Mouse (Mus musculus) layer of hippocampus, postnatal 25 days (tissue): Measurements from ENCODE around the gene Prickle3. TPM values are rescaled to one million over a fixed set of nuclear protein-coding genes. Genes with fewer than 3 reads are reported as not detected.

Experiments
- DNase-seq, 2 experiments: peaks; one replicate each; pipeline ENCODE4 v3.0.0; 2022; ENCODE audit warnings: mixed read lengths in 2 of 2, low spot score in 1 of 2; ENCODE audit errors: extremely low spot score in 1 of 2
- total RNA-seq, 2 experiments: library from RNA; stranded (reverse); gene quantifications; 2 replicates each; pipeline ENCODE4 v1.2.3; 2021

Prickle3 gene
- total RNA-seq, result under 1 TPM; 0.57 to 0.82 TPM

DNA sequence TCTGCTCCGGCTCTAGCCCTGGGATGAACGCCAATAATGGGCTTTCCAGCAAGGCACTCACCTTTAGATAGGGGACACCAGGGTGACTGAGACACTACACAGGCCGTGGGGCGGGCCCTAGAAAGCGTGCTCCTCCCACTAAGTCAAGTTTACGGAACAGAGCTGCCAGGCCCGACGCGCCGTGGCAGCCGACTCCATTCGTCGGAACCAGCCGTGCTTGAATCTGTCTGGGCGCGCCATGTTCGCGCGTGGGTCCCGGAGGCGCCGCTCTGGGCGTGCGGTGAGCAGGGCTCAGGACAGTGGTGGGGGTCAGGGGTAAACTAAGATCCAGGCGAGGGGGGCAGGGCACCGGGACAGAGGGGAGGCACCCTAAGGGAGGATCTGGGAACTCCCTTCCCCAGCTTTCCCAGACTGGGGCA, at the start of gene Prickle3:
TSS of gene Prickle3 (plus strand) at position 40 of the 419 bp plus-strand sequence.
- no peak for DNase-seq

DNA sequence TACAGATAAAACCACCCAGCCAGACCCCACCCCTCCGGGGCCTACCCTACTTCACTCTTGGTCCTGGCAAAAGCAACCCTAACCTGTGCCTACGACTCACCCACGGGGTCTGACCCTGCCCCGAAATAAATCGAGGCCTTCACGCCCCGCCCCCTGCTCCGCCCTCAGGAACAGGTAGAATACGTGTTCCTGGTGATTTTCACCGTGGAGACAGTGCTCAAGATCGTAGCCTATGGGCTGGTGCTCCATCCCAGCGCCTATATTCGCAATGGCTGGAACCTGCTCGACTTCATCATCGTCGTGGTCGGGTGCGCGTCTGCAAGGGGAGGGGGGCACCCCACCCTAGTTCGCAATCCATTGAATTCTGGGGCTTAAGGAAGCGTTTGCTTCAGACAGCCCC, 47.0 kb upstream of the Prickle3 start:
- DNase-seq, result no peak

- DNase-seq, result peak in 1 of 2 experiments; percentile 6
Measured at GRCm38 (mm10) chrX:7610536-7611258, 46.4 kb upstream of the Prickle3 start.

- no peak for DNase-seq
Measured at GRCm38 (mm10) chrX:7617889-7618551, 39.0 kb upstream of the Prickle3 start.

GRCm38 (mm10) chrX:7632560-7632959, 24.5 kb upstream of the Prickle3 start:
- no peak for DNase-seq

- no peak for DNase-seq
Measured at GRCm38 (mm10) chrX:7635101-7635500, 22.0 kb upstream of the Prickle3 start.

DNA sequence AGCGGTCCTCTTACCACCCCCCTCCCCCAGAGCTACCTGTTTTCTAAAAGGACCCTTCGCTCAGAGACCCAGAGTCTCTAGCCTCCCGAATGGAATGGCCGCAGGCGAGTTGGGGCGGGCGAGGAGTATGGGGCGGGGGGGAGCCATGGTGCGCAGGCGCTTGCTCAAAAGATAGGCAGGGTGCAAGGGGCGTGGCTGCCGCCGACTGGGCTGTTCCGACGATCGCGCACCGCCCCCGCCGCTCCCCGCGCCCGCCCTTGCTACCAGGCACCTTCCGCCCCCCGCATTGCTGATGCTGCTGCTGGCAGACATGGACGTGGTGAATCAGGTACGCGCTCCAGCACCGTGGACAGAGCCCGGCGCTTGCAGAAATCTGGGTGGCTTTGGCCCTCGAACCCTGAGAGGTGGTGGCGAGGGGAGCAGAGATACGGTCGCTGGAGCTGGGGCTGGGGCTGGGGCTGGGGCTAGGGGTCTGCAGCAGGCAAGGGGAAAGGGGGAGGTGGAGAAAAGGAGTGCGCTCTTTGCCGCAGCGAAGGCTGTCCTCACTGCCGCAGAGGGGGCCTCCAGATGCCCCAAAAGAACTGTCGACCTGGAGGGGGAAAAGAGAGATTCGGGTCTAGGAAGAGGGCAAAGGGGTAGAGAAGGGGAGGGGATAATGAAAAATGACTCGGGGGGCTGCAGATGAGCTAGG, 18.5 kb upstream of the Prickle3 start, which contains the start of gene Syp:
TSS of gene Syp (plus strand) at position 71 of the 691 bp plus-strand sequence.
- DNase-seq, result peak; percentile 79 to 81

DNA sequence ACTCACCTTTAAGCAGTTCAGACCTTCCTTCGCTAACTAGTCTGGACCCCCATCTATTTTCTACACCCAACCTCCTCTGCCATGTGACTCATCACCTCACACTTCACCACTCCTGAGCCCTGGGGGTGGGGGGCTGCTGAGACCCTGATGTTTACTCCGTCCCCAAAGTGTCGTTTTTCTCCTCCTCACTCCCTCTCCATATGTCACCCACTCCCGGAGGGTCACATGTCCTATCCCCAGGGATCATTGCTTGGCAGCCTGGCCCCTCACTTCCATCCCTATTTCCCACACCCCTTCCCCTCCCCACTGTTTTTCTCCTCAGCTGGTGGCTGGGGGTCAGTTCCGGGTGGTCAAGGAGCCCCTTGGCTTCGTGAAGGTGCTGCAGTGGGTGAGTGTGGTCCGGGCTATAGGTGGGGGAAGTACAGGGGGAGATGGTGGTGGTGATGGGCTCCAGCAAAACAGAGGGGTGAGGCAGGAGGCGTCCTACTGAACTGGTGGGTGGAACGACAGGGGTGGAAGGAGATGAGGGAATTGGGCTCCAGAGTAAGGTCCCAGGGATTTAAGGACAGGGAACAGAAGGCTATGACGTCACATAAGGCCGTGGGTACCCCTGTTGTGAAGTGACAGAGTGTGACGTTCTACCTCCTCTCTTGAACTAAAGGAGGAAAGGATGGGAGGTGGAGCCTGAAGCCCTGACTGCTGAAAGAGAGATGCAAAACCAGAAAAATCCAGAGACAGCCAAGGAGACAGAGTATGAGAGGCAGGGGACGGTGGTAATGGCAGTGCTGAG, 17.3 kb upstream of the Prickle3 start:
- no peak for DNase-seq

- DNase-seq, result no peak
Measured at GRCm38 (mm10) chrX:7640785-7641184, 16.3 kb upstream of the Prickle3 start.

DNA sequence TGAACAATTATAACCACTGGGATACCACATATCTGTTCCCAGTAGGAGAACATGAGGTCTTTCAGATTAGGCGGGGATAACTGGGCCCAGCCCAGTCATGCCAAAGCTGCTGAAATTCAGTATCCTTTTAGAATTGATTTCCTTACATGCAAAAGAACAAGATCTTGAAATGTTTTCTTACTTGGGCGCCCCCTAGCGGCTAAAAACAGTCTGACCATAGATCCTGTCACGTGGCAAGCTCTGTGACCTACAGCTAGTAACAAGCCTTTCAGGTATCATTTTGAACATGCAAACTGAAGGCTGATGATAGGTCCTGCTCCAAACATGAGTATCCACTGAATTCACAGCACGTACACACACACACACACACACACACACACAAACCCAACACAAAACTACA, 11.7 kb upstream of the Prickle3 start:
- peak in 1 of 2 experiments; percentile 89 for DNase-seq

DNA sequence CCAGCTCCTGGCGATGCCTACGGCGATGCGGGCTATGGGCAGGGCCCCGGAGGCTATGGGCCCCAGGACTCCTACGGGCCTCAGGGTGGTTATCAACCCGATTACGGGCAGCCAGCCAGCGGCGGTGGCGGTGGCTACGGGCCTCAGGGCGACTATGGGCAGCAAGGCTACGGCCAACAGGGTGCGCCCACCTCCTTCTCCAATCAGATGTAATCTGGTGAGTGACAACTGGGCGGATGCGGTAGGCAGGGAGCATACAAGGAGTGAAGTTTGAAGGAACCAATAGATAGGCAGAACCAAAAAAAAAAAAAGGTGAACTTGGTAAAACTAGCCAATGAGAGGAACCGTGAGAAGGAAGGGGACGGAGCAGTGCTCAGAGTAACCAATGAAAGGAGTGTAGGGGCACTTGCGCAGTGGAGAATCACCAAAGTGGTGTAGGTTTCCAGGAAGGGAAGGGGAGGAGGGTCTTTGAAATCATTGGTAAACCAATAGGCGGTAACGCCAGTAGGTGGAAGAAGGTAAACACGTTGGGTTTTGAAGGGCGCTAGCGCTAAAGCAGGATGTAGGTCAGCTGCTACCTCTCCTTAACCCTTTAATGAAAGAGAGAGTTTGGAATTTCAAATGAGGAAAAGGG, 8.3 kb upstream of the Prickle3 start:
- DNase-seq, result peak in 1 of 2 experiments; percentile 52

DNA sequence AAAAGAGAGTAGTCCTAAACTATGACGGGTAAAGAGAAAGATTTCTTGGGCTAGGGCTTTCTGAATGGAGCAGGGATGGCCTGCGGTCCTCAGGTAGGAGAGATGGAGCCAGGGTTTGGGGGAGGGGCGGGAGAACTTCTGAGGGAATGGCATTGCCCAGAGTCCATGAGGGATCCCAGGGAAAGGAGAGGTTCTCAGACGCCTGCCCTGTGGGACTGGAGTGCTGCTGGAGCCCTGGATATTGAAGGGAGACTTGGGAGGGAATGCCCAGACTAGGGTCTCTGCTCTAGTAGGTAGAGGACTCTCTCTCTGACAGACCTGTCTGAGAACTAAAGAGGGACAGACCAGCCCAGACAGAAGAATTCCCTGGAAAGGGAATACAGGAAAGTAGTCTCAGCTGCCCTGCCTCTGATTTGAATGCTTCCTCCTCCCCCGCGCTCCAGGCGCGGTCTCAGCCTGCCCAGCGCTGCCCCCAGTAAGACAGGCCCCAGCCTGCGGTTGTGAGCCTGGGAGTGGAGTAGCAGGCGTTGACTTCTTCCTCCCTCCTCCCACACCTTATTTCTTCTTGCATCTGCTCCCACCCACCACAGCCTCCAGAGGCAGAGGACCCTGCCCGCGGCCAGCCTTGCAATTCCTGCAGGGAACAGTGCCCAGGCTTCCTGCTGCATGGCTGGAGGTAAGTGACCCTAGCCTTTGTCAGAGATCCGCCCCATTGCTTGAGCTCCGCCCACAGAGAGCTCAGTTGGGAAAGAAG, 1.1 kb downstream of the Prickle3 start:
- no peak for DNase-seq

DNA sequence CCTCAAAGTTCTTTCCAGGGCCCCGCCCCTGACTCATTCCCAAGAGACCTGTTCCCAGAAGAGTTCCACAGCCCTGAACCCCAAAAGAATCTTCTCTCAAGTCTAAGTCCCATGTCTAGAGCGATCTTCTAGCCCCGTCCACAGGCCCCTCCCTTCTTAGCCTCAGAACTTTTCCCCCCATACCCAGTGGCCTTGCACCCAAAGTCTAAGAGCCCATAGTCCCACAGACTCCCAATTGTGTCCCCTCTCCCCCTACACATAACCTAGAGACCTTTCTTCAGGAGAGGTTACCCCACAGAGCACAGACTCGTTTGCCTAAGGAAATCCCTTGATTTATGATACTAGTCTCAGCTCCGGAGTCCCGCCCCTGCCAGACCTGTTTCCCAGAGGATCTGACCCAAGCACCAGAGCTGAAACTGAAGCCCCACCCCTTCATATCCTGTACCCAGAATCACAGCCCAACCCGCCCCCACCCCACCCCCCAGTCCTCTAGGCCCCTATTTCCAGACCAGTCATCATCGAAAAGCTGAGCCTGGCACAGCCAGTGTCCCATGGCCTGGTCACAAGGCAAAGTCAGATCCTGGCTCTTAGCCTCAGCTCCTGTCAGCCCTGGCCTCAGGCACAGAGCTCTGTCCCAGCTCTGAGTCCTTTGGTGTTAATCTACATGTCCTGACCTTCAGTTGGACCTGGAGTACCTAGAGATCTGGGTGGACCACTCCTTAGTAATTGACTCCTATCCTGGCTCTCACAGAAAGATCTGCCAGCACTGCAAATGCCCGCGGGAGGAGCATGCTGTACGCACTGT, 1.9 kb downstream of the Prickle3 start:
- no peak for DNase-seq

GRCm38 (mm10) chrX:7661086-7661485, 4.0 kb downstream of the Prickle3 start:
- DNase-seq, result no peak

- no peak for DNase-seq
Measured at GRCm38 (mm10) chrX:7662936-7663335, 5.9 kb downstream of the Prickle3 start.

DNA sequence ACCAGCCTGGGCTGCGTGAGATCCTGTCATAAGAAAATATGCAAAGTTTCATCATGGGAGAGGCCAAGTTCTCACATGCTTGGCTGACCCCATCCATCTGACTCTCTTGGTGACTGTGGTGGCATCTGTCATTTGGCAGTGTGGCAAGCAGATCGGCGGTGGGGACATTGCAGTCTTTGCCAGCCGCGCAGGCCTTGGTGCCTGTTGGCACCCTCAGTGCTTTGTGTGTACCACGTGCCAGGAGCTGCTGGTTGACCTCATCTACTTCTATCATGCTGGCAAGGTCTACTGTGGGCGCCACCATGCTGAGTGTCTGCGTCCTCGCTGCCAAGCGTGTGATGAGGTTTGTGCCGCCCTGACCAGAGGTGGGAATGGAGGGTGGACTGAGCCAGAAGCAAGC, 7.7 kb downstream of the Prickle3 start:
- no peak for DNase-seq

DNA sequence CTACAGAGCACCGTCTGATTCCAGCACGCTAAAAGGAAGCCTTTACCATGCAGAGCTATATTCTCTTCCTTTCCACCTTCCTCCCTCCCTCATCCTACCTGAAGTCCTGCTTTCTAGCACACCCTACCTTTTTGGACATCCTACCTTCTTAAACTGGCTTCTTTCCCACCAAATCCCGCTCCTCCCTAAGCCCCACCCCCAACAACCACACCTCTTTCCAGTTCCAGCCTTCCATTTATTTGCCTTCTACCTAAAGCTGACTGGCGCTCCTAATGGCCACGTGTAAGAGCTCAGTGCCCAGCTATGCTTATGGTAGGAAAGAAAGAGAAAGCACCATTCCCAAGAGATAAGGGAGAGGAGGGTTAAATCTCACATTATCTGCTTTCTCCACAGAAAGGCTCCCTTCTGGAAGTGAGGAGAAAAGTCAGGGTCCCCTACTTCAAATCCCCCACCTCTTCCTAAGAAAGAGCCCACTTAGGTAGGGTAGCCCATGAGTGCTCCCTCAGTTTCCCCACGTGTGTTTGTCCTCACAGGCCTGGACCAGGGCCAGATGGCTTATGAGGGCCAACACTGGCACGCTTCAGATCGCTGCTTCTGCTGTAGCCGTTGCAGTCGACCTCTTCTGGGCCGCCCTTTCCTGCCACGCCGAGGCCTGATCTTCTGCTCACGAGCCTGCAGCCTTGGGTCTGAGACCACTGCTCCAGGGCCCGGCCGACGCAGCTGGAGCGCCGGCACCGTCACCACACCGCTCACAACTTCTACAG, 8.9 kb downstream of the Prickle3 start:
- DNase-seq, result no peak

DNA sequence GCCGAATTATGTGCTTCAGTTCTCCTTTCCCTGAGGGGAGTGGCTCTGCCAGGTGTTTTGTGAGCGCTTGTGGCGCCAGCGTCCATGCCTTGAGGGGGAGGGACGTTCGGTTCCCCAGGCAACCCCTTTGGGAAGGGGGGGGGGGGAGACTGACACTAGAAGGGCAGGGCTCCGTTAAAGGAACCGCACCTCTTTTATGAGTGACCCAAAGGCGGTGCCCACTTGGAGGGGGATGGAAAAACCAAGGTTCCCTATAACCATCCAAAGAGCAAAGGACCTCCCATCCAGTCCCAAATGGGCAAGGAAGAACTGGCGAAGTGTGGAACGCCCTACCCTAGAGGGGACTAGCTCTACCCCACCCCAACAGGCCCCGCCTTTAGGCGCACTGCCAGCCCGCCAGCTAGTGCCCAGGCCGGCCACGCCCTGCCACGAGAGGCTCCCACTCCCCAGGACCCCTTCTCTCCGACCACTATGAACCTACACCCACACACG, 13.4 kb downstream of the Prickle3 start:
- DNase-seq, result no peak
